Mouse (Mus musculus): Measurements from ENCODE around the gene Jsrp1.

DNA sequence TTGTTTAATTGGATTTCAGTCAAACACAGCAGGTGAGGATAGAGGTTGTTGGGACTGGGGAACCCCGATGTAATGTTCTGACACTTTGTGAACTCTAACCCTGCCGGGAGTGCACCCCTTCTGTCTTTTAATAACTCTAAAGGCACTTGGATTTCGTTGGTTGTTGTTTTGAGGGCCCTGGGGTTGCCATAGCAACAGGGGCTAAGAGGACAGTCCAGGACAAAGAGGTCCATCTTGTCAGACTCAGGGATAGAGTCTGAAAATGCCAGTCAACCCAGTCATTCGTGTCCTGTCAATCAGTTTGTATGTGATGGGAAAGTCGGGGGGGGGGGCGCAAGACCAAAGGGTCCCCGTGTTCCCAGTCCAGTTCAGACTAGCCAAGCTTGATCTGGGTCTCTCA, 19.5 kb upstream of the Jsrp1 start:
- TF ChIP-seq POLR2A (IDR thresholded peaks at IDR 0.05; ENCODE audit: insufficient read length, low read depth) (no peak), MYOG (IDR thresholded peaks at IDR 0.05; ENCODE audit: control insufficient read depth in 1 of 3, insufficient read depth in 1 of 3, insufficient read length in 2 of 3, low read depth in 2 of 3) (no peak), TCF3 (IDR thresholded peaks at IDR 0.05; ENCODE audit: insufficient read length, low read depth) (no peak), POLR2AphosphoS2 (IDR thresholded peaks at IDR 0.05; ENCODE audit: insufficient read length, low read depth) (no peak), MAX (IDR thresholded peaks at IDR 0.05; ENCODE audit: low read depth) (no peak)

All from myocyte (in vitro differentiated cells).